Mouse (Mus musculus) kidney, adult 2 months (tissue): Measurements from ENCODE around the gene Sox30. TPM values are rescaled to one million over a fixed set of nuclear protein-coding genes. Genes with fewer than 3 reads are reported as not detected.

ENCODE experiments used
- DNase-seq: peaks from one replicate; pipeline ENCODE4 v3.0.0; 2021
- H3K27ac ChIP-seq: fragments of 200-500 bp; 2 replicates; pipeline ENCODE4 v1.5.1; 2012; ENCODE audit warnings: low read depth, low read length, control low read depth, inconsistent platforms; ENCODE audit not compliant: insufficient read depth
- H3K27me3 ChIP-seq: fragments of 200-500 bp; replicated peaks from 2 replicates; pipeline ENCODE4 v1.6.1; 2012; ENCODE audit warnings: mild to moderate bottlenecking, moderate library complexity, low read length, inconsistent platforms; ENCODE audit not compliant: control insufficient read depth, insufficient read depth
- H3K36me3 ChIP-seq: fragments of 200-500 bp; 2 replicates; pipeline ENCODE4 v1.6.1; 2012; ENCODE audit warnings: mild to moderate bottlenecking, moderate library complexity, low read length, inconsistent platforms; ENCODE audit not compliant: control insufficient read depth, insufficient read depth
- H3K4me1 ChIP-seq: fragments of 200-500 bp; 2 replicates; pipeline ENCODE4 v1.6.1; 2011; ENCODE audit warnings: low read length; ENCODE audit not compliant: control insufficient read depth, insufficient read depth
- H3K4me3 ChIP-seq: fragments of 200-500 bp; 2 replicates; pipeline ENCODE4 v1.5.1; 2011; ENCODE audit warnings: mild to moderate bottlenecking, low read depth, low read length, control low read depth; ENCODE audit not compliant: insufficient read depth
- CTCF ChIP-seq: fragments of 200-500 bp; conservative IDR thresholded peaks from 2 replicates; pipeline ENCODE4 v1.5.1; 2011; ENCODE audit warnings: low read depth, mild to moderate bottlenecking, control low read depth, low read length, moderate library complexity, mixed read lengths; ENCODE audit not compliant: insufficient read depth, insufficient read length
- POLR2A ChIP-seq: fragments of 200-500 bp; IDR thresholded peaks from one replicate; pipeline ENCODE4 v1.6.1; 2011; ENCODE audit warnings: low read depth, low read length, control low read depth
- WGBS: fragments of 180-500 bp; shearing (Covaris S2); methylation state at CpG from one replicate; pipeline ENCODE4 v1.1.7; 2018; 5-methylcytosine and 5-hydroxymethylcytosine counted together
- polyA plus RNA-seq: library from polyadenylated mRNA; depleted of rRNA; stranded (reverse); fragments of >200 nt; gene quantifications from 2 replicates; pipeline ENCODE4 v1.2.3, GENCODE M21; 2012; rRNA removed

Sox30 gene
- polyA plus RNA-seq, 1 experiment: 0.11 TPM

DNA sequence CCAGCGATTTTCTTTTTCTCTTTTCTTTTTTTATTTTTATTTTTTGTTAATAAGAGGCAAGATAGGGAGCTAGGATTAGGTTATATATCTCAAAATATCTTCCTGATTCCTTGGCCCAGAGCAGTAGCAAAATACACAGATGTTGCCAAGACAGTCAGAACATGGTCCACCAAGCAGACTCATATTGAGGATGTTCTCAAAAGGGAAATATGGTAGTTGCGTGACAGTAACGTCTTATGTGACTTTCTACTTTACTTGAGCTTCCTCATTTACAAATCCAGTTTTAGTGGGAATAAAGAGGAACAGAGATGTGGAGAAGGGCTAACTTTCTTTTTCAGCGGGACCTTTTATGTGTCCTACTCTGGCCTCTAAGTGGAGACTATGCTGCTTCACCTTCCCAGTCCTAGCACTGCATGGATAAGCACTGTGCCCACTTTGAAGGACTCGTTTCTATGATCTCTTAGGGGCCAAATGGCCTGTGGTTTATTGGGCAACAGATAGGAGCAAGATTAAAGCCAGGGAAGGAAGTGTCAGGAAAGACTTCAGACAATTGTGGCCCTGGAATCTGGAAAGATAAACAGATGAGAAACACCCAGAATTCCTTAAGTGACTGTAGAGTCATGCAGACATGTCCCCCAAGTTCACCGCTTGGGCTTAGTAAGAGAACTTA lies 81.8 kb downstream of the Sox30 start:
- Histone ChIP-seq H3K27ac (0 out of 2 replicates have a peak overlapping the region, but pooled peaks have one; percentile 65), H3K4me1 (0 out of 2 replicates have a peak, but pooled peaks cover 6% of the 10 kb centered on the region), H3K4me3 (no peak overlapping the region), H3K36me3 (no peaks in the 10 kb centered on the region), H3K27me3 (no peaks in the 10 kb centered on the region)
- WGBS: 57% methylated on average over 6 of the region's 6 CpGs
- TF ChIP-seq CTCF (no peak), POLR2A (no peak)
- no peak for DNase-seq

- 78% methylated on average over 4 of the region's 4 CpGs for WGBS
- Histone ChIP-seq H3K36me3 (no peaks in the 10 kb centered on the region), H3K4me1 (0 out of 2 replicates have a peak, but pooled peaks cover 3% of the 10 kb centered on the region), H3K4me3 (no peak overlapping the region), H3K27ac (no peak overlapping the region), H3K27me3 (no peaks in the 10 kb centered on the region)
- no peak for TF ChIP-seq POLR2A
- no peak for TF ChIP-seq CTCF
- no peak for DNase-seq
Measured at GRCm38 (mm10) chr11:46062569-46062968, 82.5 kb downstream of the Sox30 start.

DNA sequence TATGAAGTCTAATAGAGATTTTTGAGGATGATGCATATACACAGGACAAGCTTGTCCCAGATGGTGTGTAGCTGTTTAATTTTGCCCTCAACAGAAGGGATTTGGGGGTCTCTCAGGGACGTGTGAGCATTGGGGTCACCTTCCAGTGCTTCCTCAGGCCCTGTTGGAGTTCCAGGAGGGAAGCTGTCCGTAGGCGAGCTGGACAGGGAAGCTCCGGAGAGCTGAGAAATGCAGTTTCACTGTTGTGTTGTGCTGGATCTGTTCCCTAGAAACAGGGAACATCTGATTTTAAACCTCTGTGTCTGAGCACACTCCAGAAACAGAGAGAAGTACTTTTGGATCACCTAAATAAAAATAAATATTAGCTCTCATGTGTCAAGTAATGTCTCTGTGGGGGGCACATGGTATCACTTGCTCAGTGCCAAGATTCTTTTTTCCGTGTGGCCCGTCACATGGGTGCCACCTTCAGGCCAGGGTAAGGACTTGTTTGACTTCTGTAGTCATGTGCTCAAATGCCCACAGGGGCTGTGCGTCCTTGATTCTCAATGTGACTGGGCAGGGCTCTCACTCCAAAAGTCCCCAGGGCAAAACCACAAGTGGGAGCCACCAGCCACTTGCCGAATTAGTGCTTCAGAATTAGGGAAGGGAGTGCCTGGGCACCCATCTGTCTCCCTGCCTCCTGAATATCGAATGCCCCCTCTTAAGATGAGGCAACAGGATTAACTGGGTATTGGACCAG lies 83.1 kb downstream of the Sox30 start:
- H3K4me1 ChIP-seq: 0 out of 2 replicates have a peak, but pooled peaks cover 3% of the 10 kb centered on the region
- H3K4me3 ChIP-seq: no peak overlapping the region
- no peak overlapping the region for H3K27ac ChIP-seq
- WGBS: 34% methylated on average over 9 of the region's 9 CpGs
- peak; percentile 38 for TF ChIP-seq CTCF
- no peak for TF ChIP-seq POLR2A
- DNase-seq: peak; percentile 56
- H3K36me3 ChIP-seq: no peaks in the 10 kb centered on the region
- H3K27me3 ChIP-seq: no peaks in the 10 kb centered on the region

GRCm38 (mm10) chr11:46064767-46065166 lies 84.7 kb downstream of the Sox30 start:
- peak overlapping the region; percentile 46 for H3K27ac ChIP-seq
- 24% methylated on average over 8 of the region's 8 CpGs for WGBS
- 0 out of 2 replicates have a peak, but pooled peaks cover 3% of the 10 kb centered on the region for H3K4me1 ChIP-seq
- DNase-seq: peak; percentile 76
- TF ChIP-seq CTCF (no peak), POLR2A (no peak)
- H3K36me3 ChIP-seq: no peaks in the 10 kb centered on the region
- H3K27me3 ChIP-seq: no peaks in the 10 kb centered on the region
- no peak overlapping the region for H3K4me3 ChIP-seq

GRCm38 (mm10) chr11:46065201-46066011 lies 85.3 kb downstream of the Sox30 start:
- TF ChIP-seq POLR2A (no peak), CTCF (no peak)
- no peak overlapping the region for H3K4me3 ChIP-seq
- peak overlapping the region; percentile 36; the same call in 1 of the 2 replicates for H3K27ac ChIP-seq
- 44% methylated on average over 21 of the region's 21 CpGs for WGBS
- peak; percentile 90 for DNase-seq
- H3K4me1 ChIP-seq: 0 out of 2 replicates have a peak, but pooled peaks cover 3% of the 10 kb centered on the region
- no peaks in the 10 kb centered on the region for H3K27me3 ChIP-seq
- no peaks in the 10 kb centered on the region for H3K36me3 ChIP-seq

Other genes starting within 250 kb of the Sox30 start
- 63.0 and 64.9 TPM in 2 replicates for gene Clint1, start 128.3 kb upstream of the Sox30 start, polyA plus RNA-seq
- 2.1 TPM in 2 replicates for gene Lsm11, start 35.4 kb upstream of the Sox30 start, polyA plus RNA-seq
- gene Thg1l, start 24.8 kb upstream of the Sox30 start, polyA plus RNA-seq: 4.8 and 7.9 TPM in 2 replicates
- 9.6 and 14.2 TPM in 2 replicates for gene Gm12166, start 72.0 kb downstream of the Sox30 start, polyA plus RNA-seq
- 2.9 and 3.6 TPM in 2 replicates for gene Adam19, start 75.7 kb downstream of the Sox30 start, polyA plus RNA-seq
- gene Nipal4, start 186.2 kb downstream of the Sox30 start, polyA plus RNA-seq: 0.19 and 0.30 TPM in 2 replicates